Mouse (Mus musculus) liver, adult 2 months (tissue): ENCODE measurements at regions not wholly inside any gene's neighbourhood (a gene's known extent, or its start where the extent isn't known, plus 50 kb on each side); places are given as distances from the start of the nearest gene placed in this dataset.

Experiments used
- DNase-seq: peaks from one replicate; pipeline ENCODE4 v3.0.0-alpha.2; 2011; ENCODE audit warnings: low read depth, low spot score; ENCODE audit errors: extremely low read depth
- H3K27ac ChIP-seq: fragments of 200-500 bp; replicated peaks from 2 replicates; pipeline ENCODE4 v1.5.1; 2012; ENCODE audit warnings: low read depth, mild to moderate bottlenecking, control low read depth, inconsistent platforms, low read length; ENCODE audit not compliant: insufficient read depth
- H3K27me3 ChIP-seq: fragments of 200-500 bp; 2 replicates; pipeline ENCODE4 v1.6.1; 2012; ENCODE audit warnings: mild to moderate bottlenecking, moderate library complexity, low read length, inconsistent platforms; ENCODE audit not compliant: control insufficient read depth, insufficient read depth
- H3K36me3 ChIP-seq: fragments of 200-500 bp; 2 replicates; pipeline ENCODE4 v1.6.1; 2012; ENCODE audit warnings: low read length, inconsistent platforms; ENCODE audit not compliant: control insufficient read depth, insufficient read depth
- H3K4me1 ChIP-seq: fragments of 200-500 bp; 2 replicates; pipeline ENCODE4 v1.6.1; 2011; ENCODE audit warnings: low read length; ENCODE audit not compliant: control insufficient read depth, insufficient read depth
- H3K4me3 ChIP-seq: fragments of 200-500 bp; 2 replicates; pipeline ENCODE4 v1.5.1; 2011; ENCODE audit warnings: low read depth, mild to moderate bottlenecking, control low read depth, low read length, moderate library complexity; ENCODE audit not compliant: insufficient read depth
- H3K79me2 ChIP-seq: fragments of 200-500 bp; 2 replicates; pipeline ENCODE4 v1.6.1; 2012; ENCODE audit warnings: inconsistent platforms, mild to moderate bottlenecking, low read length, moderate library complexity; ENCODE audit not compliant: control insufficient read depth, insufficient read depth
- H3K9ac ChIP-seq: fragments of 200-500 bp; 2 replicates; pipeline ENCODE4 v1.6.1; 2012; ENCODE audit warnings: low read depth, mild to moderate bottlenecking, control low read depth, inconsistent platforms, low read length
- CTCF ChIP-seq: fragments of 200-500 bp; IDR thresholded peaks from 2 replicates; pipeline ENCODE4 v1.5.1; 2011; ENCODE audit warnings: low read depth, low read length, control low read depth
- POLR2A ChIP-seq: fragments of 200-500 bp; IDR thresholded peaks from 2 replicates; pipeline ENCODE4 v1.6.1; 2011; ENCODE audit warnings: low read length, control low read depth; ENCODE audit not compliant: insufficient read depth; ENCODE audit errors: extremely low read depth
- WGBS: fragments of 180-500 bp; shearing (Covaris S2); methylation state at CpG from one replicate; pipeline ENCODE4 v1.1.7; 2018; 5-methylcytosine and 5-hydroxymethylcytosine counted together

- 53% methylated on average over 4 of the region's 4 CpGs for whole genome bisulfite sequencing
- no peak overlapping the region for H3K27ac ChIP-seq
- H3K9ac ChIP-seq = no peak overlapping the region
- no peaks in the 10 kb centered on the region for H3K27me3 ChIP-seq
- H3K4me3 ChIP-seq = no peak overlapping the region
- H3K36me3 ChIP-seq = no peaks in the 10 kb centered on the region
- TF ChIP-seq POLR2A (no peak), CTCF (no peak)
- no peaks in the 10 kb centered on the region for H3K79me2 ChIP-seq
- DNase-seq = no peak
- H3K4me1 ChIP-seq = peaks cover 5% of the 10 kb centered on the region; the same call in 1 of the 2 replicates
Observed at GRCm38 (mm10) chr19:18101423-18102341, 264.2 kb upstream of the Pcsk5 start.

GRCm38 (mm10) chr19:18083312-18083711 is 245.9 kb upstream of the Pcsk5 start:
- no peak overlapping the region for H3K9ac ChIP-seq
- TF ChIP-seq POLR2A = no peak
- no peak for TF ChIP-seq CTCF
- H3K4me1 ChIP-seq = no peaks in the 10 kb centered on the region; the same call in 1 of the 2 replicates
- no peak for DNase-seq
- WGBS = 90% methylated on average over 6 of the region's 6 CpGs
- no peak overlapping the region for H3K4me3 ChIP-seq
- H3K27me3 ChIP-seq = no peaks in the 10 kb centered on the region
- no peaks in the 10 kb centered on the region for H3K36me3 ChIP-seq
- no peaks in the 10 kb centered on the region for H3K79me2 ChIP-seq
- H3K27ac ChIP-seq = no peak overlapping the region

GRCm38 (mm10) chr19:18068919-18069318 is 231.5 kb upstream of the Pcsk5 start:
- no peaks in the 10 kb centered on the region for H3K79me2 ChIP-seq
- TF ChIP-seq POLR2A (no peak), CTCF (no peak)
- no peaks in the 10 kb centered on the region for H3K36me3 ChIP-seq
- no peak overlapping the region for H3K27ac ChIP-seq
- no peak overlapping the region for H3K4me3 ChIP-seq
- no peaks in the 10 kb centered on the region for H3K27me3 ChIP-seq
- WGBS = 51% methylated on average over 5 of the region's 5 CpGs
- DNase-seq = no peak
- H3K4me1 ChIP-seq = no peaks in the 10 kb centered on the region
- H3K9ac ChIP-seq = no peak overlapping the region

- Histone ChIP-seq H3K4me3 (no peak overlapping the region), H3K4me1 (peaks cover 3% of the 10 kb centered on the region; the same call in 1 of the 2 replicates), H3K27ac (no peak overlapping the region), H3K9ac (no peak overlapping the region), H3K27me3 (no peaks in the 10 kb centered on the region), H3K79me2 (no peaks in the 10 kb centered on the region), H3K36me3 (no peaks in the 10 kb centered on the region)
- TF ChIP-seq CTCF (no peak), POLR2A (no peak)
- DNase-seq = no peak
- whole genome bisulfite sequencing = 85% methylated on average over 8 of the region's 8 CpGs
Observed at GRCm38 (mm10) chr19:18067855-18068494, 230.5 kb upstream of the Pcsk5 start.

- Histone ChIP-seq H3K4me3 (no peak overlapping the region), H3K79me2 (no peaks in the 10 kb centered on the region), H3K27me3 (no peaks in the 10 kb centered on the region), H3K9ac (no peak overlapping the region), H3K4me1 (no peaks in the 10 kb centered on the region), H3K27ac (no peak overlapping the region), H3K36me3 (no peaks in the 10 kb centered on the region)
- no peak for DNase-seq
- TF ChIP-seq CTCF (no peak), POLR2A (no peak)
- WGBS = 95% methylated on average over 7 of the region's 7 CpGs
Observed at GRCm38 (mm10) chr19:18057256-18057890, 219.9 kb upstream of the Pcsk5 start.
